Mouse (Mus musculus): Measurements from ENCODE around the gene Wfs1. TPM values are rescaled to one million over a fixed set of nuclear protein-coding genes. Genes with fewer than 3 reads are reported as not detected.

The Wfs1 gene
- polyA plus RNA-seq, 1 experiment from 2014 or later: 10.7 TPM

- 88% methylated on average over 13 of the region's 13 CpGs for WGBS
- ATAC-seq: no peak
- no peak overlapping the region for H3K9ac ChIP-seq (replicated peaks; ENCODE audit: low read depth, low read length)
These were observed 13.7 kb downstream of the Wfs1 start for GRCm38 (mm10) chr5:36975336-36975735.

GRCm38 (mm10) chr5:36971587-36971986 lies 17.4 kb downstream of the Wfs1 start:
- Histone ChIP-seq H3K4me1 (replicated peaks; ENCODE audit: control insufficient read depth, insufficient read depth, low read length) (no peaks in the 10 kb centered on the region), H3K36me3 (ENCODE audit: control insufficient read depth, insufficient read depth) (no peaks in the 10 kb centered on the region), H3K27ac (ENCODE audit: low read length) (no peak overlapping the region), H3K4me3 (replicated peaks; ENCODE audit: low read length) (no peak overlapping the region), H3K9ac (replicated peaks; ENCODE audit: low read depth, low read length) (no peak overlapping the region), H3K4me2 (ENCODE audit: low read length) (no peak overlapping the region), H3K27me3 (replicated peaks; ENCODE audit: control insufficient read depth, insufficient read depth, low read length) (no peaks in the 10 kb centered on the region), H3K9me3 (ENCODE audit: control insufficient read depth, low read length) (no peaks in the 10 kb centered on the region)
- no peak for ATAC-seq
- WGBS: 92% methylated on average over 8 of the region's 8 CpGs

More at GRCm38 (mm10) chr5:36975336-36975735, 13.7 kb downstream of the Wfs1 start:
- Histone ChIP-seq H3K36me3 (ENCODE audit: control insufficient read depth, insufficient read depth) (no peaks in the 10 kb centered on the region), H3K4me1 (replicated peaks; ENCODE audit: control insufficient read depth, insufficient read depth, low read length) (no peaks in the 10 kb centered on the region), H3K27ac (ENCODE audit: low read length) (no peak overlapping the region), H3K4me3 (replicated peaks; ENCODE audit: low read length) (no peak overlapping the region), H3K4me2 (ENCODE audit: low read length) (no peak overlapping the region), H3K9me3 (ENCODE audit: control insufficient read depth, low read length) (no peaks in the 10 kb centered on the region), H3K27me3 (replicated peaks; ENCODE audit: control insufficient read depth, insufficient read depth, low read length) (no peaks in the 10 kb centered on the region)

- Histone ChIP-seq H3K9ac (replicated peaks; ENCODE audit: low read depth, low read length) (no peak overlapping the region), H3K27ac (ENCODE audit: low read length) (0 out of 2 replicates have a peak overlapping the region, but pooled peaks have one; percentile 20), H3K4me1 (replicated peaks; ENCODE audit: control insufficient read depth, insufficient read depth, low read length) (peaks cover 4% of the 10 kb centered on the region; the same call in 1 of the 2 replicates), H3K4me3 (replicated peaks; ENCODE audit: low read length) (no peak overlapping the region), H3K27me3 (replicated peaks; ENCODE audit: control insufficient read depth, insufficient read depth, low read length) (no peaks in the 10 kb centered on the region), H3K4me2 (ENCODE audit: low read length) (no peak overlapping the region), H3K36me3 (ENCODE audit: control insufficient read depth, insufficient read depth) (no peaks in the 10 kb centered on the region), H3K9me3 (ENCODE audit: control insufficient read depth, low read length) (no peaks in the 10 kb centered on the region)
- peak; percentile 63 for ATAC-seq
- WGBS: 9% methylated on average over 5 of the region's 5 CpGs
These were observed 28.5 kb downstream of the Wfs1 start for GRCm38 (mm10) chr5:36960501-36960900.

- H3K9me3 ChIP-seq (ENCODE audit: control insufficient read depth, low read length): no peaks in the 10 kb centered on the region
- peaks cover 4% of the 10 kb centered on the region; the same call in 1 of the 2 replicates for H3K4me1 ChIP-seq (replicated peaks; ENCODE audit: control insufficient read depth, insufficient read depth, low read length)
- H3K4me2 ChIP-seq (ENCODE audit: low read length): no peak overlapping the region
- H3K27ac ChIP-seq (ENCODE audit: low read length): no peak overlapping the region
- no peak overlapping the region for H3K9ac ChIP-seq (replicated peaks; ENCODE audit: low read depth, low read length)
- no peaks in the 10 kb centered on the region for H3K27me3 ChIP-seq (replicated peaks; ENCODE audit: control insufficient read depth, insufficient read depth, low read length)
- H3K4me3 ChIP-seq (replicated peaks; ENCODE audit: low read length): no peak overlapping the region
- no peaks in the 10 kb centered on the region for H3K36me3 ChIP-seq (ENCODE audit: control insufficient read depth, insufficient read depth)
- peak; percentile 64 for ATAC-seq
- 28% methylated on average over 5 of the region's 5 CpGs for WGBS
These were observed 30.2 kb downstream of the Wfs1 start for GRCm38 (mm10) chr5:36958837-36959236.

GRCm38 (mm10) chr5:36955366-36955765 lies 33.6 kb downstream of the Wfs1 start:
- H3K36me3 ChIP-seq (ENCODE audit: control insufficient read depth, insufficient read depth): no peaks in the 10 kb centered on the region
- H3K4me2 ChIP-seq (ENCODE audit: low read length): no peak overlapping the region
- H3K9me3 ChIP-seq (ENCODE audit: control insufficient read depth, low read length): no peaks in the 10 kb centered on the region
- H3K4me3 ChIP-seq (replicated peaks; ENCODE audit: low read length): no peak overlapping the region
- ATAC-seq: no peak
- WGBS: 30% methylated on average over 4 of the region's 4 CpGs
- peaks cover under 1% of the 10 kb centered on the region; the same call in 1 of the 2 replicates for H3K4me1 ChIP-seq (replicated peaks; ENCODE audit: control insufficient read depth, insufficient read depth, low read length)
- no peak overlapping the region for H3K27ac ChIP-seq (ENCODE audit: low read length)
- no peak overlapping the region for H3K9ac ChIP-seq (replicated peaks; ENCODE audit: low read depth, low read length)
- no peaks in the 10 kb centered on the region for H3K27me3 ChIP-seq (replicated peaks; ENCODE audit: control insufficient read depth, insufficient read depth, low read length)

- no peaks in the 10 kb centered on the region for H3K36me3 ChIP-seq (ENCODE audit: control insufficient read depth, insufficient read depth)
- H3K9ac ChIP-seq (replicated peaks; ENCODE audit: low read depth, low read length): no peak overlapping the region
- H3K27me3 ChIP-seq (replicated peaks; ENCODE audit: control insufficient read depth, insufficient read depth, low read length): peaks cover 3% of the 10 kb centered on the region; the same call in 1 of the 2 replicates
- H3K9me3 ChIP-seq (ENCODE audit: control insufficient read depth, low read length): no peaks in the 10 kb centered on the region
- no peak for ATAC-seq
- no peaks in the 10 kb centered on the region for H3K4me1 ChIP-seq (replicated peaks; ENCODE audit: control insufficient read depth, insufficient read depth, low read length)
- H3K4me3 ChIP-seq (replicated peaks; ENCODE audit: low read length): no peak overlapping the region
- WGBS: 91% methylated on average over 15 of the region's 15 CpGs
- H3K27ac ChIP-seq (ENCODE audit: low read length): no peak overlapping the region
- H3K4me2 ChIP-seq (ENCODE audit: low read length): no peak overlapping the region
These were observed 36.7 kb downstream of the Wfs1 start for GRCm38 (mm10) chr5:36952311-36952710.

GRCm38 (mm10) chr5:36950871-36951270 lies 38.1 kb downstream of the Wfs1 start:
- Histone ChIP-seq H3K9me3 (ENCODE audit: control insufficient read depth, low read length) (no peaks in the 10 kb centered on the region), H3K27me3 (replicated peaks; ENCODE audit: control insufficient read depth, insufficient read depth, low read length) (peaks cover 5% of the 10 kb centered on the region; the same call in 1 of the 2 replicates), H3K9ac (replicated peaks; ENCODE audit: low read depth, low read length) (no peak overlapping the region), H3K36me3 (ENCODE audit: control insufficient read depth, insufficient read depth) (no peaks in the 10 kb centered on the region), H3K4me1 (replicated peaks; ENCODE audit: control insufficient read depth, insufficient read depth, low read length) (peaks cover 5% of the 10 kb centered on the region), H3K4me2 (ENCODE audit: low read length) (no peak overlapping the region), H3K27ac (ENCODE audit: low read length) (no peak overlapping the region), H3K4me3 (replicated peaks; ENCODE audit: low read length) (no peak overlapping the region)
- 60% methylated on average over 2 of the region's 2 CpGs for WGBS
- no peak for ATAC-seq

GRCm38 (mm10) chr5:36948831-36949230 lies 40.2 kb downstream of the Wfs1 start:
- Histone ChIP-seq H3K4me2 (ENCODE audit: low read length) (no peak overlapping the region), H3K4me3 (replicated peaks; ENCODE audit: low read length) (no peak overlapping the region), H3K4me1 (replicated peaks; ENCODE audit: control insufficient read depth, insufficient read depth, low read length) (peaks cover 21% of the 10 kb centered on the region), H3K9ac (replicated peaks; ENCODE audit: low read depth, low read length) (no peak overlapping the region), H3K27ac (ENCODE audit: low read length) (no peak overlapping the region), H3K27me3 (replicated peaks; ENCODE audit: control insufficient read depth, insufficient read depth, low read length) (peaks cover 5% of the 10 kb centered on the region; the same call in 1 of the 2 replicates), H3K9me3 (ENCODE audit: control insufficient read depth, low read length) (no peaks in the 10 kb centered on the region), H3K36me3 (ENCODE audit: control insufficient read depth, insufficient read depth) (no peaks in the 10 kb centered on the region)
- 11% methylated on average over 3 of the region's 3 CpGs for WGBS
- ATAC-seq: peak; percentile 45

GRCm38 (mm10) chr5:36946445-36946844 lies 42.6 kb downstream of the Wfs1 start:
- H3K27me3 ChIP-seq (replicated peaks; ENCODE audit: control insufficient read depth, insufficient read depth, low read length): peaks cover 5% of the 10 kb centered on the region; the same call in 1 of the 2 replicates
- no peaks in the 10 kb centered on the region for H3K36me3 ChIP-seq (ENCODE audit: control insufficient read depth, insufficient read depth)
- 0 out of 2 replicates have a peak, but pooled peaks have one; percentile 5 for ATAC-seq
- no peaks in the 10 kb centered on the region; the same call in 1 of the 2 replicates for H3K9me3 ChIP-seq (ENCODE audit: control insufficient read depth, low read length)
- H3K4me2 ChIP-seq (ENCODE audit: low read length): no peak overlapping the region
- no peak overlapping the region for H3K9ac ChIP-seq (replicated peaks; ENCODE audit: low read depth, low read length)
- H3K4me1 ChIP-seq (replicated peaks; ENCODE audit: control insufficient read depth, insufficient read depth, low read length): peaks cover 21% of the 10 kb centered on the region
- 7% methylated on average over 5 of the region's 5 CpGs for WGBS
- H3K27ac ChIP-seq (ENCODE audit: low read length): no peak overlapping the region
- no peak overlapping the region for H3K4me3 ChIP-seq (replicated peaks; ENCODE audit: low read length)

- no peaks in the 10 kb centered on the region for H3K36me3 ChIP-seq (ENCODE audit: control insufficient read depth, insufficient read depth)
- 59% methylated on average over 2 of the region's 2 CpGs for WGBS
- peak overlapping the region; percentile 81 for H3K27ac ChIP-seq (ENCODE audit: low read length)
- H3K4me3 ChIP-seq (replicated peaks; ENCODE audit: low read length): no peak overlapping the region
- ATAC-seq: peak; percentile 5
- H3K9me3 ChIP-seq (ENCODE audit: control insufficient read depth, low read length): no peaks in the 10 kb centered on the region; the same call in 1 of the 2 replicates
- H3K9ac ChIP-seq (replicated peaks; ENCODE audit: low read depth, low read length): no peak overlapping the region
- H3K4me2 ChIP-seq (ENCODE audit: low read length): no peak overlapping the region
- peaks cover 21% of the 10 kb centered on the region for H3K4me1 ChIP-seq (replicated peaks; ENCODE audit: control insufficient read depth, insufficient read depth, low read length)
- H3K27me3 ChIP-seq (replicated peaks; ENCODE audit: control insufficient read depth, insufficient read depth, low read length): peaks cover 5% of the 10 kb centered on the region; the same call in 1 of the 2 replicates
These were observed 43.3 kb downstream of the Wfs1 start for GRCm38 (mm10) chr5:36945713-36946112.

Data from forebrain, embryonic 16.5 days (tissue).